Mouse (Mus musculus): Measurements from ENCODE around the gene Arid5b.

Gene Arid5b

DNA sequence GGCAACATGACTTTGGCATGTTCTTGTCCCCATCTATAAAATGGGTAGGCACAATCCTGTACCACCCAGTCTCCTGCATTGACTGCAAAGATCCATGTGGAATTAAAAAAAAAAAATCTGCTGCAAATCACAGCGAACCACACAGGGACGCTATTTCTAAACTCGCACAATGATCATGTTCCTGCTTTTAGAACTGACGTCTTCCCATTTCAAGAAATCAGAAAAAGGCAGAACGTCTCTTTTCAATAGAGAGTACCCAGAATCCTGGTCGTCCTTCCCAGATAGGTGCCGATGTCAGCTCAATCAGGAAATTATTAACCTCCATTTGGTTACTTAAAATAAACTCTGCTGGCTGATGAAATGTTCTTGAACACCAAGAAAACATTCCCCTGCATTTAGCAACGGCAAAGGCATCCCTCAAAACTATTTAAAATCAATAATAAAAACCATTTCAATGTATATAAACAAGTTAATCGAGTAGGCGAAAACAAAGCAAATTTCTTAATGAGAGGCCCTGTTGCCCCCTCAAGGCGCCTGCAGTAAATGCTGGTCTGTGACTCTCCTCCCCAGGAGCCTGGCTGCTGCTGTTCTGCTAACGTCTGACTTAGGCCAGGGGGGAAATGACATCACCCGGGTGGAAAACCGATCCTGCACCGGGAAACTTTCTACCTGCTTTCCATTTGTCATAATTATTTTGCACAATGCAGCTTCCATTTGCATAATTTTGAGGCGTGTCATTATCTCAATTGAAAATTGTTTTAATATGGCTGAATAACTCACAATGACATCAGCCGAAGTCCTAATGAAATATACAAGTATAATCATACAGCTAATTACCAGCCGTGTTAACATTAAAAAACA lies 3.4 kb downstream of the Arid5b start:
- DNase-seq (ENCODE audit: inconsistent age in 2 of 2, low spot score in 1 of 2), result peak; percentile 52 to 81

DNA sequence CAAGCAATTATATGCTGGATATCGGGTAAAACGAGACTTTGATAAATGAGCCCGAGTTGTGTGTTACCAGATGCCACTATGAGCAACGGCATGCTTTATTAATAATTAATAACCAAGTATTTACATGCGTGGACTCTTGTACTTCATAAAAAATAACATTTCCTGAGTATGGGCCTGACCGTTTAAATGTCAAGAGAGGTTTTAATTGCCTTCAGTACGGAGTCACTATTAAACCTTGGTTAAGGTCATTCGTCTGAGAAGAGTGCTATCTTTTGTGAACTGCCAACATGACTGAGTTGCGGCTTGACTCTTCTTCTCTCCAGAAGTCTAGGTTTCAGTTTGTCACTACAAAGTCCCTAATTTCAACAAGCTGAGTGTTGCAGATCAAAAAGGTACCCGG lies 8.8 kb downstream of the Arid5b start:
- DNase-seq (ENCODE audit: inconsistent age in 2 of 2, low spot score in 1 of 2), result peak in 1 of 2 experiments; percentile 62

DNA sequence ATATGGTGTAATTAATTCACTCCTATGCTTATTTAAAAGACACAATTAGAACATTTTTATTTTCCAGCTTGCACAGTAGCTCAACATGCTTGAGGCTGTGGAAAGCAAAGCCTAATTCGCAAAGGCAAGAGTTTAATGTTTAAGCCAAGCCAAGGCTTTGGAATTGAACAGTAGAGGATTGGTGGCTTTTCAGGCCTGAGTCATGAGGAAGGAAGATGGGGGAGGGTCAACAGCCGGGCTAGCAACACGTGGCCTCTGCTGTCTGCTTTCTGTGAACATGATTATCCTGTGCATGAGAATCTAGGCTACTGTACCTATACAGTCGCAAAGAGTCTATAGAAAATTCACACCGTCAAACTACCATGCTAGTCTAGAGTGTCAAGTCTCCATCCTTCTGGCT lies 9.9 kb downstream of the Arid5b start:
- DNase-seq (ENCODE audit: inconsistent age in 2 of 2, low spot score in 1 of 2), result peak in 1 of 2 experiments; percentile 69

DNA sequence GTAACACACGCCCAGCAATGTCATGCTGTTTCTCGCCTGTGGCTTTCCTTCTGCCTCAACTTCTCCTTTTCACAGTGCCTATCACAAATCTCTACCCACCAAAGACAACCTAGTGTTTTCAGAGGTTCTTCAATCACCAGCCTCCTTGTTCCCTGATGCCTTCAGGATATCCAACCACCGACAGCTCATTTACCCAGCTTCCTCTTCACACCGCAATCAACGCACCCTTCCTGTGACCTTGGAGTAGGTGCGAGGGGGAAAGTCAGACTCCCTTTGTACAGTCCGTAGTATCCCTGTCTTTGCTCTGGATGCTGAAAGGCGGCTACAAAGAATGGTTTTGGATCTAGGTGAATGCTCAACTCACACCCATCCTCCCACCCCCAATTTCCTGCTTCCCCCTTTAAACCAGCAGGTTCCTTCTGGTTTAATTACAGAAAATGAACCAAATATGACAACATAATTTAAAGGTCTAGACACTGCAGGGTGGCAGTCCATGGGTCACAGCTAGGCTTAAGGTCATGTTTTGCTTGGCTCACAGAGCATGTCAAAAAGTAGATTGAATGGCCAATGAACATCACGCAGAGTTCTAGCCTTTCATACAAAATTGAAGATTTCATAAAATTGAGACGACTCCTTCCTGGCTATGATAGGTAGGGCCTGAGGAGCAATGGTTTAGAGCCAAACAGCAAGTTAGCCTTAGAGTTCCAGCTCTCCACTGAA lies 14.4 kb downstream of the Arid5b start:
- DNase-seq (ENCODE audit: inconsistent age in 2 of 2, low spot score in 1 of 2), result no peak

DNA sequence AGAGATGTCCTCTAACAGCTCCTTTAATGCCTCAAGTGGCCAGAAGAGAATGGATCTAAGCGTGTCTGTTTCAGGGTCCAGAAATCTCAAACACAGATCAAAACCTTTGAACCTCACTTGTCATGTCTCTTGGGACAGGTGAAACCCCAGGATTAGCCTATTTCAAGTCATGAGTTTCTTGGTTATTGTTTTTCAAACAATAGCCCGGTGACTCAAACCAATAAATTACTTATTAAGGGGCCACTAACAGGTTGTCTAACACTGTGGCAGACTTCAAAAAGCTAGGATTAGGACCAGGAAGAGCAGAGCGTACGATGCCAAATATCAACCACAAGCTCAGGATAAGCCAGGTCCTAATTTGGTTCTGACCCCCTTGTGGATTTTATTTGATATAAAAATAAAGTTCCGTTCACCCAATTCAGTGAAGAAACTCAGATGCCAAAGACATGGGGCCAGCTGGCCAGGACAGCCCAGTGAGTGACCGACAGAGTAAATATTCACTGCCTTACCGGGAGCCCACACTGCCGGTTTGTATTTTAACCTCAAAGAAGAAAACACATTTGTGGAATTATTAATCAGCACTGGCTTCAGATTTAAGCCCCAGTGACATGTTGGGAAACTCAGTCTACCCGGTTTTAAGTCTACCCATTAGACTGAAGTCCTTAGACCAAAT lies 15.1 kb downstream of the Arid5b start:
- no peak for DNase-seq (ENCODE audit: inconsistent age in 2 of 2, low spot score in 1 of 2)

DNA sequence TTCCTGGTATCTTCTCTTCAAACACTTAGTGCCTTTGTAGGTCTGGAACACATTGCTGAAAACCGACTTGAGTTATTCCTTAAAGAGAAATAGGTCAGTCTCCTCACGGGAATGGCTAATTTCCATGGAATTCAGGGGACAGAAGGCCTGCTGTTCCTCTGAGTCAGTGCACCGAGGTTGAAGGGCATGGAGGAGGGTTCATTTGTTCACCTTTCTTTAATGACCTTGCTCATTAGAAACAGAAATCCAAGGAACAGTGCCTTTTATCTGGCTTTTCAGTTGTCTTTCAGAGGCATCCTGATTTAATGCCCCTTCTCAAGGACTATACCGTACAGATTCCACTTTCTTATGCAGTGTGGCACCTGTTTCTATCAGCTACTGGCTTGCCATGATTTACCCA lies 18.9 kb downstream of the Arid5b start:
- DNase-seq (ENCODE audit: inconsistent age in 2 of 2, low spot score in 1 of 2), result peak in 1 of 2 experiments; percentile 79

DNA sequence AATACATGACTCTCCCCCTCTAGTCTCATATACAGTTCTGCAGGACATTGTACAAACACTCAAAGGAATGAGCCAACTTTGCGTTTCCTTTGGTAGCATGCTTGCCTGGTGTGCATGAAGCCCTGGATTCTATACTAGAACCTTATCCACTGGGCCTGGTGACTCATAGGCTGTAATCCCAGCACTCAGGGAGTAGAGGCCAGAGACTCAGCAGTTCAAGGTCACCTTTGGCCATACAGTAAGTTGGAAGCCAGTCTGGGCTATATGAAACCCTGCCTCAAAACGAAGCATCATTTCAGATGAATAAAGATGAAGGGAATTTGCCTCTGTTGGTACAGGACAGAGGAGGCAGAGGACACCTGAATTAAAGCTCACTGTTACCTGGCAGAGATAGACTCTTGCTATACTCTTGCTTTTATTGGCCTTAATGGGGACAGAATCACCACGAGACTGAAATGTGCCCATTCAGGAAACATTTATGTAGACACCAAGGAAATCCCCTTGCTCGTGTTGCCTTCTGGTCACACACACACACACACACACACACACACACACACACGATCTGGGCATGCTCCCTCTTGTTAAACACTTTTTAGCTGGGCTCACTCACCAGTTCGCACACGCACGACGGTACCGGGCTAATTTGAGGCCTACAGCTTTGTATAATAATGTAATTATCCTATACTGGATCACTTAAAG lies 21.0 kb downstream of the Arid5b start:
- DNase-seq (ENCODE audit: inconsistent age in 2 of 2, low spot score in 1 of 2), result peak in 1 of 2 experiments; percentile 79

DNA sequence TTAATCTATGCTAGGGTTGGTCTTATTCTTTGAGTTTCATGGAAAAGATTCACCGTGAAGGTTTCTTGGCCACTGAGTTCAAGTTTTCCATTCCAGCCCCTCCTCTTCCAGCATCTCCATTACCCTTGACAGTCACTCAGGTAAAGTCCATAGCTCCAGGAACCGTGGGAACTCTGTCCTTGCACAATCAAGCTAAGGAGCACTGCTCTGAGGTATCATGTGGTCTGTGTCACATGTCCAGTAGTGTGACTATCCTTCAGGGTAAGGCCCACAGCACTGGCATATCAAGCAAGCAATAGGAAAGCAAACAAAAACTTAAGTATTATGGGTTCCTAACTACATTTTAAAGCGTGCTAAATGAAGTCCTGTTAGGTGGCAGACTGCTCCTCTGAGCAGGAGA lies 22.4 kb downstream of the Arid5b start:
- DNase-seq (ENCODE audit: inconsistent age in 2 of 2, low spot score in 1 of 2), result no peak

DNA sequence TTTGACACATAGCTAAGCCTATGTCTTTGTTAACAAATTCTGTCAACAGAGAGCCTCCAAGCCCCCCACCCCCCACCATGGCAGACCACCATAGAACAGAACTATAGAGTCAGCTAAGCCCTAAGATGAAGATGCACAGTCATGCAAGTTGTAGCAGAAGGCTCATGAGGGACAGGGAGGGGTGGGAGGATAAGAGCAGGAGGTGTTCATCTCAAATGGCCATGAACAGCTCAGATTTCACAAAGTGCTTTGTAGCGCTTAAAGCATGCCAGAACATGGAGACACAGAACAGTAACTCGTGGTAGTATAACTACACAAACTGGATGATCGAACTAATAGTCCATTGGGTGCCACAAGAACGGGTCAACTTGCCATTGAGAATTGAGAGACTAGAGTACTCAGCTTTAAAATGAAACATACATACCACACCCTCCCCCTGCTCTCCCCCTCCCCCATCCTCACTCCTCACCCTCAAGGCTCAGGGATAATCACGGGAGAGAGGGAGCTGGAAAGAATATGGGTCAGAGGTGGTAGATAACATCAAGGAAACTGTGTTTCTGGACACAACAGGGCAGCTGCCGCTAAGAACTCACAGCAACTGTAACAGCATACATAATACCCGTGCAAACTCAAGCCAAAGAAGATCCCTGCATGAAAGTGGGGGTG lies 25.0 kb downstream of the Arid5b start:
- peak in 1 of 2 experiments; percentile 39 for DNase-seq (ENCODE audit: inconsistent age in 2 of 2, low spot score in 1 of 2)

DNA sequence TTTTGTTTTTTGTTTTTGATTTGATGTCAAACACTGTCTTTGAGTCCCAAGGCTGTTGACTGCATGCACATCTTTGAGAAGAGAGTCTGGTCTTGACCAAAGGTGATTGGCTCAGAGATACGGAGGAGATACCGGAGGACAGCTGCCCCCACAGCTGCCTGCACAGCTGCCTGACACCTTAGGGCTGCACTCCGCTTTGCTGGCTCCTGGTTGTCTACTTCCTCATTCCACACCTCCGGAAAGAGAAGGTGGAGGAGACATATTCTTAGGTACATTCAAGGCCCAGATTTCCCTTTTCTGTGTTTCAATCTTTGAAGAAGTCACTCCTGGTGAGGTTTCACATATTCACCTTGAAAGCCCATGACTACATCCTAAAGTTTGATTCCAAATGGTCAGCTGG lies 25.9 kb downstream of the Arid5b start:
- no peak for DNase-seq (ENCODE audit: inconsistent age in 2 of 2, low spot score in 1 of 2)

DNA sequence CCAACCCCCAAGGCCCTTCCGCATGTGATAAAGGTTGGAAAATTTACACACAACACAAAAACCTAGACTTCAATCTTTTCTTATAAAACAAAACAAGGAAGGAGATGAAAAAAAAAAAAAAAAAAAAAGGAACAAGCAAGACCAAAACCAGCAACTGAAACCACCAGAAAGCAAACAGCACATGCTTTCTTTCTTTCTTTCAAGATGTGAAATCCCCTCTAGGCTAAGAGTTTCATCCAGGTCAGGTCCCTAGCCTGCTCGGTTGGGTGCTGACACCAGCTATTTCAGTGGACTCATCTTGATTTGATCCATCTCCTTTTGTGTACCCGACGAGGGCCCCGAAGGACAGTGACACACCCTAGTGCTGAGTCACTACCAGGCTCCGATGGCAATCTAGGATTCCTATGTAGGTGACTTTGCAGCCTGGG lies 29.2 kb downstream of the Arid5b start:
- peak; percentile 67 to 87 for DNase-seq (ENCODE audit: inconsistent age in 2 of 2, low spot score in 1 of 2)

DNA sequence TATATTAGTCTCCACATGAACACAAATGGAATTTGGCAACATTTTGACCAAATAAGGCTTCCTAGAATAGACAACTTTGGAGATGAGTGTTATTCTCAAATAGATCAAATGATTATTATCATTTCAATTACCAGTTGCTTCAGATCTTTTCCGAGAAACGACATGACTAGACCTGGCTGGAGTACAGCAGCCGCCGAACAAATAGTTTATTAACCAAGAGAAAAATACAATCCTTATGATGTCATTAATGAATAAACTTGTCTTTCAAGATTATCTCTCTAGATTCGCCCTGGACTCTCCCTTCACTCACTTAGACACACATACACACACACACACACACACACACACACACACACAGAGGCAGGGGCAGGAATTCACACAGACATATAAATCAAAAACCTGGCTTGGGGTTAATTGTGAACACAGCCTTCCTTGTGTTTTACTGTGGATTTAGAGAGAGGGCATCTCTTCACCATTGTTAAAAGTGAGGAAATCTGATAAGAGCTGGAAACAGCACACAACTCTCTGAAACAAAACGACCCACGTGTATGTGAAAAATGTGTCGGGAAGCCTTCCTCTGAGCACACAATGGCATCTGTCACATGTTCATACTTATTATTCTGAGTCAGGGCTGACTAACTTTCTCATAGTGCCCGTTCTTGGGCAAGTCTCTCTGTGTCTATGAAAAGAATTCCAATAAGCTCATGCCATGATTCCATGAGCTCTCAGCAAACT lies 30.1 kb downstream of the Arid5b start:
- peak in 1 of 2 experiments; percentile 81 for DNase-seq (ENCODE audit: inconsistent age in 2 of 2, low spot score in 1 of 2)

DNA sequence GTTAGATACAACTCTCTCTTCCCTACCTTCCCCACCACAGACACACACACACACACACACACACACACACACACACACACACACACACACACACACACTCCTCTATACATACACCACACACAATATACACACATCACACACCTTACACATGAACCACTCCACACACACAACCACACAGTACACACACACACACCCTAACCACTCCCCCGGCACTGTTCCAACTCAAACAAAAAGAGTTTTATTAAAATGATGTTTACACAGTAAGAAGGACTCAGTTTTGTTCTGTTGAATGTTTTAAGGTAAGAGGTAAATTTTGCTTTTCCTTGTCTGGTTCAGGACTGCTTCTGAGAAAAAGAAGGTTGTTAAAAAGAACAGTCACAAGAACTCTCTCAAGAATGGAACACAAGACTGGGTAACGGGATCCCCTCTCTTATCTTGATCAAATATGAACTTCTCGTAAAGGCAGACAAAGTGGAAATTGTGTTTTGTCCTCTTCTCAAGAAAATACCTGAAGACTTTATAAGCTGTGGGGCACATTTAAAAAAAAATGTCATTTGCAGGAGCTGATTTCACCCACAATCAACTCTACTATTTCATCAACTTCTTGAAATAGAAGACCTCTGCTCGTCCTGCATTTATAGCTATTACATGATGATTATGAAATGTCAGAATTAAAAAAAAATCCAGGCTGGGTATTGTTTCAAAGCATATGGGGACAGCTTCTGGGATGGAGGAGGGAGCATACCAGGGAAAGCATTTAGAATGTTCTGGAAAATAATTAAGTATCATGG lies 30.9 kb downstream of the Arid5b start:
- DNase-seq (ENCODE audit: inconsistent age in 2 of 2, low spot score in 1 of 2), result peak in 1 of 2 experiments; percentile 62

DNA sequence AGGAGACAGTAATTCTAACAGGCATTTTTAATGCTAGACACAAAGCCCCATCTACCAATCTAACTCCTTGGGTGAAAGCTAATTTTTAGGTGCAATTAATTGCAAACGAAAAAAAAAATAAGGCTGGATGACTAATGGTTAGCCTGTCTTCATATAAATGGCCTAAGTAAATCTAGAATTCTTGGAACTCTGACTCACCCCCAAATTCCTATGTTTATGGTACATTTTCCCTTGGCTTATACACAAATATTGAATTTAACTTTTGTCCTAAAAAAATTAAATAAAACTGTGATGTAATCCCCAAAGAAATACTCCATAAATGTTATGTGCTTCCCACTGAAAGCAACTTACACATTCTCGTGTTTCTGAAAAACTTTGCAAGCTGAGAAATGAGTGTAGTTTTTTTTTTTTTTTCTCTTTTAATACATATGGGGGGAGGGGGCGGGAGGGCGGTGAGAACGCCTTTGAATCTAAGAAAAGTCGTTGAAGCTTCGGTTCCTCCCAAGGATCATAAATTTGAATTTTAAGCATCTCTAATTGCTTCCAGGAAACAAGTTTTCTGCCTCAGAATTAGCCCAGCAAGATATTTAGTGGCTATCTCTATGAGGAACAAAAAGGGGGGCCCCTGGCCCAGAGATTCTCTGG lies 31.8 kb downstream of the Arid5b start:
- no peak for DNase-seq (ENCODE audit: inconsistent age in 2 of 2, low spot score in 1 of 2)

DNA sequence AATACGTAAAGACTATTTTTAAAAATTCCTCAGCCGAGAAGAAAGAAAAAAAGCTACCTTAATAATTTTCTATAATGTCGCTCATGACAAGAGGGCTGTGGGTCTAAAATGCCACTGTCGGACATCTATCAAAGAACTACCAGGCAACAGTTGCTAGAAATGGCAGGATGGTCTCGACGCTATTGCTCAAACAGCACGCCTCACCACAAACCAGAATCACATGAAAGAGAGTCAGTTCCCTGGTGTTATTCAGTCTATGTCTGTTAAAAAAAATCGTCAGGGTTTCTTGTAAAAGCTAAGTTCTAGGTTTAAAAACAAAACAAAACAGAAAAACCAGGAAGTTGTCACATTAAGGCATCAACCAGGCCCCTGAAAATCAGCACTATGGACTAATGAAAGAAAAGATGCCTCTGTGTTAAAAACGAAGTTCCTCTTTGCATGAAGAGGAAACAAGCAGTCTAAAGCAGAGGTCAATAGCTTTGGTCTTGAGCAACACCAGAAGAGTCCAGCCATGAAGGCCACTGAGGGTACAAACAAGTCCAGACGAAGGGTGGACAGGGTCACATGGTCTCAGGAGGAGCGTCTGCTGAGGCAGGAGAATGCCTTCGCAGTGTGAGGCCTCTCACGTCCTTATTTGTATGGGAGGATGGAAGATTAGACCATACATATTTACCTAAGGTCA lies 37.6 kb downstream of the Arid5b start:
- DNase-seq (ENCODE audit: inconsistent age in 2 of 2, low spot score in 1 of 2), result peak in 1 of 2 experiments; percentile 71

DNA sequence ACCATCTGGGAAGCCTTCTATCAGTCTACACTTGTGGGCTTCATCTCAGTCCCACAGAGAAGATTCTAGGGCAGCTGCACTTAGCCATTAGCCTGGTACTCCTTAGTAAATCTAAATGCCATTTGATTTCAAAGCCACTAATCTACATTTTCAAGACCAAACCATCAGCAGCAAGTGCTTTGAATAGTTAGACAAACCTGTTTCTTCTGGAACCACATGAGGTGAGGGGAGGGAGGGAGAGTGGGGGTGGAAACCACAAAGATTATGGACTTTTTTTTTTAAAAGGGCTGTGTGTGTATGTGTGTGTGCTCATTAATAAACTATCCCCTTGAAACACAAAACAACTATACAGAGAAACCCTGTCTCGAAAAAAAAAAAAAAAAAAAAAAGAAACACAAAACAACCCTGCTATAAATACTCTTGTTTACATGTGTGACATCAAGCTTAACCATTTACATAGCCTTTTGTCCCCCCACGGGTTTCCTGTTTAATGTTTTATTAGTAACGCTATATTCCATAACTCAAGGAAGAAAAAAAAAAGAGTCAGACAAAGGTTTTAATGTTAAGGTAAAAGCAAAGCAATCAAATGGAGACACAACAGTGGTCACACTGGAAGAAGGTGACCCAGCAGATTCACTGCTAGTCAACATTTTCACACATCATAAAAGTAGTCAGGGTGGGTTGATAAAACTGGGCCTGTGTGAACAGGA lies 38.3 kb downstream of the Arid5b start:
- DNase-seq (ENCODE audit: inconsistent age in 2 of 2, low spot score in 1 of 2), result no peak

DNA sequence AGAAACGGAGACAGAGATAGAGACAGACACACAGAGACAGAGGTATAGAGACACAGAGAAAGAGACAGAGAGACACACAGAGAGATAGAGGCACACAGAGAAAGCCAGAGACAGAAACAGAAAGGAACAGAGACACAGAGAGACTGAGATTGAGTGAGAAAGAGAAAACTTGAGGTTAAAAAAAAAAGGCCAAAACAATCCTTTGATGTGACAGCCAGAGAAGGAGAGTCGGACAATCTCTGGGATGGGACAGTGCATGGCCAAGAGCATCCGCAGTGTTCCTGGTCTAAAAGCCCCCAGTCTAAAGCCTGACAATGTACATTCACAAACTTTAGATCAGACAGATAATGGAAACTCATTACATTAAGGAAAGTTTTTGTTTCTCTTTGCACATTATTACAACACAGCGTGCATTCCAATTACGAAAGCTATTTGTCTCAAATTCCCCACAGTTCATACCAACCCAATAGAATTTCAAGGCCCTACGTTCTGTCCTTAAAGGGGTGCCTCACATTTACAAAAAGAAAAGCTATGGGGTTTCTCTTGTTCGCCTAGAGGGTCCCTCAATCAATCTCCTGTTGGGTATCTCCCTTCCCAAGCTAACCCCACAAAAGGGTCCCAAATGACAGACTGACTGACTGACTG lies 39.0 kb downstream of the Arid5b start:
- peak in 1 of 2 experiments; percentile 74 for DNase-seq (ENCODE audit: inconsistent age in 2 of 2, low spot score in 1 of 2)

Measured in adrenal gland, adult (tissue).